Mouse (Mus musculus) heart, embryonic 13.5 days (tissue): ENCODE measurements around the gene Glul. TPM values are rescaled to one million over a fixed set of nuclear protein-coding genes. Genes with fewer than 3 reads are reported as not detected.

Experiments used
- ATAC-seq: fragments of 200-750 bp; cut with Nextera tagmentation; 2 replicates; pipeline ENCODE4 v1.8.0; 2017; ENCODE audit warnings: moderate TSS enrichment; ENCODE audit not compliant: insufficient number of reproducible peaks, low FRiP score, low TSS enrichment; ENCODE audit errors: extremely low read depth
- H3K27ac ChIP-seq: fragments of 300-500 bp; sonication (generic); replicated peaks from 2 replicates; pipeline ENCODE4 v1.5.1; 2015; ENCODE audit warnings: moderate library complexity, mild to moderate bottlenecking, inconsistent platforms
- H3K27me3 ChIP-seq: fragments of 300-500 bp; sonication (generic); replicated peaks from 2 replicates; pipeline ENCODE4 v1.6.1; 2015; ENCODE audit warnings: mild to moderate bottlenecking, inconsistent platforms
- H3K36me3 ChIP-seq: fragments of 300-500 bp; sonication (generic); 2 replicates; pipeline ENCODE4 v1.6.1; 2015; ENCODE audit warnings: mild to moderate bottlenecking, inconsistent platforms
- H3K4me1 ChIP-seq: fragments of 300-500 bp; sonication (generic); 2 replicates; pipeline ENCODE4 v1.6.1; 2015; ENCODE audit warnings: inconsistent platforms
- H3K4me2 ChIP-seq: fragments of 300-500 bp; sonication (generic); 2 replicates; pipeline ENCODE4 v1.6.1; 2015; ENCODE audit warnings: inconsistent platforms, mild to moderate bottlenecking, moderate library complexity
- H3K4me3 ChIP-seq: fragments of 300-500 bp; sonication (generic); 2 replicates; pipeline ENCODE4 v1.5.1; 2015; ENCODE audit warnings: moderate library complexity, mild to moderate bottlenecking, inconsistent platforms
- H3K9ac ChIP-seq: fragments of 300-500 bp; sonication (generic); 2 replicates; pipeline ENCODE4 v1.6.1; 2015; ENCODE audit warnings: inconsistent platforms, mild to moderate bottlenecking, moderate library complexity
- H3K9me3 ChIP-seq: fragments of 300-500 bp; sonication (generic); 2 replicates; pipeline ENCODE4 v1.6.1; 2016; ENCODE audit warnings: inconsistent platforms
- WGBS: fragments of 180-500 bp; shearing (Covaris S2); methylation state at CpG from one replicate; pipeline ENCODE4 v1.1.7; 2015; ENCODE audit warnings: mixed read lengths; 5-methylcytosine and 5-hydroxymethylcytosine counted together
- microRNA-seq: library from miRNA; unstranded; fragments of <30 nt; microRNA quantifications from one replicate; pipeline ENCODE4, GENCODE M21; 2016
- polyA plus RNA-seq: library from polyadenylated mRNA; unstranded; fragments of >200 nt; fragmentation: Nextera tagmentation; extraction: Ambion mirVana; gene quantifications from 2 replicates; pipeline ENCODE4 v1.2.1, GENCODE M21; 2015

Glul gene
- polyA plus RNA-seq, 1 experiment from 2014 or later, result 63.4 TPM

DNA sequence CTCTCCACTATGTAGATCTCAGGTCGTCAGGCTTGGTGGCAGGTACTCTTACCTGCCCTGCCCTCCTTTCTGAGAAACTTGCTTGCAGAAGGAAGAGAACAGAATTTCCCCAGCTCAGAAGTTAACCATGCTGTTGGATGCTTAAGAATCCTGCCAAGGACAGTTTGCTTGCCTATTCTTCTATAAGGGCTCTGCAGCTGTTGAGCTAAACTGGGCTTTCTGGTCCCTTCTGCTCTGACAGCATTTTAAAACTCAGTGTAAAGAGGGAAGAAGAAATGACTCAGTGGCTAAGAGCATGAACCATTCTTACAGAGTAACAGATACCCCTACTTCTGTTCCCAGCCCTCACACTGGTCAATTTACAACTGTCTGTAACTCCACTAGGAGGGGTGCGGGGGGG, 41.2 kb downstream of the Glul start:
- no peak overlapping the region for H3K4me2 ChIP-seq
- no peak overlapping the region for H3K4me3 ChIP-seq
- no peak overlapping the region for H3K9ac ChIP-seq
- H3K27ac ChIP-seq, result no peak overlapping the region
- no peak for ATAC-seq
- H3K9me3 ChIP-seq, result no peaks in the 10 kb centered on the region
- 72% methylated on average over 2 of the region's 2 CpGs for WGBS
- H3K36me3 ChIP-seq, result no peaks in the 10 kb centered on the region
- H3K27me3 ChIP-seq, result no peaks in the 10 kb centered on the region
- H3K4me1 ChIP-seq, result no peaks in the 10 kb centered on the region

- no peaks in the 10 kb centered on the region for H3K36me3 ChIP-seq
- 80% methylated on average over 5 of the region's 5 CpGs for WGBS
- H3K4me3 ChIP-seq, result no peak overlapping the region
- no peaks in the 10 kb centered on the region for H3K9me3 ChIP-seq
- no peak overlapping the region for H3K9ac ChIP-seq
- H3K4me2 ChIP-seq, result no peak overlapping the region
- H3K27me3 ChIP-seq, result no peaks in the 10 kb centered on the region
- no peak overlapping the region for H3K27ac ChIP-seq
- no peaks in the 10 kb centered on the region for H3K4me1 ChIP-seq
- no peak for ATAC-seq
Observed at GRCm38 (mm10) chr1:153945181-153945580, 45.4 kb downstream of the Glul start.

GRCm38 (mm10) chr1:153946971-153947370, 47.2 kb downstream of the Glul start:
- H3K9me3 ChIP-seq, result no peaks in the 10 kb centered on the region

DNA sequence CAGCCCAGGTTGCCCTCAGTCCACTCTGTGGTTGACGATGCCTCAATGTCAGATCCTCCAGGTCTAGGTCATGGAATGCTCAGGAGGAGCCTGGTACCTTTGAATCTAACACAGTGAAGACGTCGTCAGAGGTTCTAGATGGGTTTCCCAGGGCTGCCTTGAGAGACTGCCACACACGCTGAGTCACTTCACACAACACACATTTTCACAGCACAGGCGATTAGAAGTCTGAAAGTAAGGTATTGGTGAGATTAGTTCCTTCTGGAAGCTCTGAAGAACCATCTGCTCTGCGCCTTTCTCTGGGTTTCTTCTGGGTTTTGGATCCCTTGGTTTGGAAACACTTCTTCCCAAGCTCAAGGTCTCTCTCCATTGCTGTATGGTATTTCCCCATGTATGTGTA, 48.1 kb downstream of the Glul start:
- Histone ChIP-seq H3K4me1 (no peaks in the 10 kb centered on the region), H3K9ac (no peak overlapping the region), H3K4me3 (no peak overlapping the region), H3K27me3 (no peaks in the 10 kb centered on the region), H3K9me3 (no peaks in the 10 kb centered on the region), H3K27ac (no peak overlapping the region), H3K36me3 (no peaks in the 10 kb centered on the region), H3K4me2 (no peak overlapping the region)
- WGBS, result 84% methylated on average over 6 of the region's 6 CpGs
- no peak for ATAC-seq

More at GRCm38 (mm10) chr1:153946971-153947370, 47.2 kb downstream of the Glul start:
- Histone ChIP-seq H3K27me3 (no peaks in the 10 kb centered on the region), H3K9ac (no peak overlapping the region), H3K36me3 (no peaks in the 10 kb centered on the region), H3K4me1 (no peaks in the 10 kb centered on the region), H3K4me3 (no peak overlapping the region), H3K27ac (no peak overlapping the region), H3K4me2 (no peak overlapping the region)
- WGBS, result 46% methylated on average over 7 of the region's 7 CpGs
- no peak for ATAC-seq

- H3K4me1 ChIP-seq, result no peaks in the 10 kb centered on the region
- H3K36me3 ChIP-seq, result no peaks in the 10 kb centered on the region
- no peak overlapping the region for H3K27ac ChIP-seq
- no peaks in the 10 kb centered on the region for H3K27me3 ChIP-seq
- no peak overlapping the region for H3K4me3 ChIP-seq
- H3K9me3 ChIP-seq, result no peaks in the 10 kb centered on the region
- WGBS, result 78% methylated on average over 9 of the region's 9 CpGs
- no peak overlapping the region for H3K9ac ChIP-seq
- ATAC-seq, result no peak
- H3K4me2 ChIP-seq, result no peak overlapping the region
Observed at GRCm38 (mm10) chr1:153953232-153953631, 53.5 kb downstream of the Glul start.

DNA sequence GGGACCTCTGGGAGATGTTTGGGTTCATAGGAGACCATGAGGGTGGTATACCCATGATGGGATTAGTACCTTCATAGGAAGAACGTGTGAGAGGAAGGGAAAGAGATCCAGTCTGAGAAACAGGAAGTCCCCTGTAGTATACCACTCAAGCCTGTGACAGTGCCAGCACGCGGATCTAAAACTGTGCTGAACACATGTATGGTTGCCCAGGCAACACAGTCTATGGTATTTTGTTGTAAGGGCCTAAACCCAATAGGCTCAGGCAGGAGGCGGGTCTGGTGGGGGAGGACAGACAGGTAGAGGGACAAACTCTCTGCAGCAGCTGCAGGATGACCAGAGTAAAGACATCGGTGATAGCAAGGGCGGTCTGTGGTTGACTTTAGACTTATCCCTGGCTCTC, 54.1 kb downstream of the Glul start:
- Histone ChIP-seq H3K4me3 (no peak overlapping the region), H3K9me3 (no peaks in the 10 kb centered on the region), H3K9ac (no peak overlapping the region), H3K27ac (no peak overlapping the region), H3K4me2 (no peak overlapping the region), H3K36me3 (no peaks in the 10 kb centered on the region), H3K4me1 (no peaks in the 10 kb centered on the region), H3K27me3 (no peaks in the 10 kb centered on the region)
- ATAC-seq, result no peak
- WGBS, result 72% methylated on average over 6 of the region's 6 CpGs

DNA sequence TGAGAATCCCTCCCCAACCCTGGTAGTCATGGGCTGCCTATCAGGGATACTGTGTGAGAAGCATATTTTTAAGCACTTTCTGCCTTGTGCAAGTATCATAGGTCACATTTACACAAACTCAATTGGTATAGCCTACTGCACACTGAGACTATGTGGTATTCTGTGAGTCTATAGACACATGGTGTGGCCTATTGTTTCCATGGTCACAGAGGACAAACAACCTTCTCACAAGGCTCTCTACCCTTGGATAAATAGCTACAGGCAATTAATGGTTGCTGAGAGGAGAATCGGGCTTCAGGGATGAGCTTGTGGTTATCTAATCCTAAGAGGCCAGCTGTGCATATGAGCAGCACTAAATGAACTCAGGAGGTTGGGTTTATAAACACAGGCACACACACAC, 58.1 kb downstream of the Glul start:
- no peaks in the 10 kb centered on the region for H3K36me3 ChIP-seq
- H3K4me3 ChIP-seq, result no peak overlapping the region

More for the DNA sequence above, 58.1 kb downstream of the Glul start:
- ATAC-seq, result no peak
- Histone ChIP-seq H3K9me3 (no peaks in the 10 kb centered on the region), H3K4me1 (peaks cover 10% of the 10 kb centered on the region), H3K27me3 (no peaks in the 10 kb centered on the region), H3K9ac (no peak overlapping the region), H3K27ac (no peak overlapping the region), H3K4me2 (no peak overlapping the region)
- WGBS, result 45% methylated on average over 1 of the region's 1 CpGs

Small RNAs within 50 kb of the gene (microRNA-seq; reads per million reads assigned to microRNA genes)
- gene Mir8114, result 13.9 reads per million, percentile 30 among the genes with 10 or more reads in this experiment

Other genes starting within 250 kb of the Glul start
- gene Rgs8, start 246.9 kb upstream of the Glul start, polyA plus RNA-seq, result 0.56 and 0.60 TPM in 2 replicates
- 5.7 and 6.8 TPM in 2 replicates for gene Rgs16, start 159.6 kb upstream of the Glul start, polyA plus RNA-seq
- gene Rnasel, start 150.5 kb upstream of the Glul start, polyA plus RNA-seq, result 13.9 and 17.3 TPM in 2 replicates
- gene Rgsl1, start 55.8 kb upstream of the Glul start, polyA plus RNA-seq, result not detected in 2 replicates
- gene Teddm1b, start 25.6 kb upstream of the Glul start, polyA plus RNA-seq, result 0.08 and 0.15 TPM in 2 replicates
- not detected in 2 replicates for gene Teddm1a, start 8.2 kb upstream of the Glul start, polyA plus RNA-seq
- gene Teddm2, start 284 bp downstream of the Glul start, polyA plus RNA-seq, result 0.28 and 0.42 TPM in 2 replicates